Mouse (Mus musculus) intestine, embryonic 15.5 days (tissue): ENCODE measurements around the gene Fmo2. TPM values are rescaled to one million over a fixed set of nuclear protein-coding genes. Genes with fewer than 3 reads are reported as not detected.
A peak's percentile ranks its signal among the peaks of the same experiment; 100 is the strongest.

Experiments used
- ATAC-seq: fragments of 200-750 bp; cut with Nextera tagmentation; 2 replicates; pipeline ENCODE4 v1.8.0; 2017; ENCODE audit warnings: moderate TSS enrichment, moderate library complexity
- H3K27ac ChIP-seq: fragments of 300-500 bp; sonication (generic); 2 replicates; pipeline ENCODE4 v1.5.1; 2015; ENCODE audit warnings: mild to moderate bottlenecking, inconsistent platforms
- H3K27me3 ChIP-seq: fragments of 300-500 bp; sonication (generic); replicated peaks from 2 replicates; pipeline ENCODE4 v1.6.1; 2015; ENCODE audit warnings: inconsistent platforms
- H3K36me3 ChIP-seq: fragments of 300-500 bp; sonication (generic); 2 replicates; pipeline ENCODE4 v1.6.1; 2015; ENCODE audit warnings: inconsistent platforms
- H3K4me1 ChIP-seq: fragments of 300-500 bp; sonication (generic); replicated peaks from 2 replicates; pipeline ENCODE4 v1.6.1; 2015; ENCODE audit warnings: inconsistent platforms
- H3K4me2 ChIP-seq: fragments of 300-500 bp; sonication (generic); replicated peaks from 2 replicates; pipeline ENCODE4 v1.6.1; 2015; ENCODE audit warnings: mild to moderate bottlenecking, inconsistent platforms
- H3K4me3 ChIP-seq: fragments of 300-500 bp; sonication (generic); replicated peaks from 2 replicates; pipeline ENCODE4 v1.5.1; 2015; ENCODE audit warnings: inconsistent platforms
- H3K9ac ChIP-seq: fragments of 300-500 bp; sonication (generic); 2 replicates; pipeline ENCODE4 v1.6.1; 2015; ENCODE audit warnings: inconsistent platforms
- H3K9me3 ChIP-seq: fragments of 300-500 bp; sonication (generic); 2 replicates; pipeline ENCODE4 v1.6.1; 2016; ENCODE audit warnings: inconsistent platforms
- WGBS: fragments of 180-500 bp; shearing (Covaris S2); methylation state at CpG from one replicate; pipeline ENCODE4 v1.1.7; 2015; 5-methylcytosine and 5-hydroxymethylcytosine counted together
- polyA plus RNA-seq: library from polyadenylated mRNA; unstranded; fragments of >200 nt; fragmentation: Nextera tagmentation; extraction: Ambion mirVana; gene quantifications from 2 replicates; pipeline ENCODE4 v1.2.1, GENCODE M21; 2015

Fmo2 gene
- polyA plus RNA-seq, 1 experiment from 2014 or later, result 2.9 TPM

DNA sequence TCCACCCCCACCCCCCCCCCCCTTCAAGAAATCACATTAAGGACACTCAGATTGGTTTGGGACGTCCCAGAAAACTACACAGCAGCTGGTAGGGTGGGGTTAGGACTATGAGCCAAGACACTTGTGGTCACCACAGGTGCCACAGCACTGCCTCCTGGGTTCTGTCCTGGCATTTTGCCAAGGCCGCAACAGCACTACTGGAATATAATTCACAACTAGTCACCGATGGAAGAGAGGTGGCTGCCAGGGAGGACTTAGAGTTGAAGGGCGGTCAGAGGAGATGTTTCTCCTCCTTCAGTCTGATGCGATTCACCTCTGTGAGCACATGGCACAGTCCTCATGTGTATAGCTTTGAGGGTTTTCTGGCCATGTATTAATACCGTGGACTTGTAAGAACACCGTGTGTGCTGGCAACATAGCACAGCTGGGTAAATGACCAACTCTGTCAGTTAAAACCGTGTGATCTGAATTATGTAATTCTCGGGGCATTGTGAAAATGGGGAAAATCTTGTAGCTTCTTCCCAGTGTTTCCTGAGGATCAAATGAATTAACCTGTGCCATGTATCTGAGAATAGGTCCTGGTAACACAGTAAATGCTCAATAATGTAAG is 38.4 kb downstream of the Fmo2 start:
- 62% methylated on average over 9 of the region's 9 CpGs for WGBS
- Histone ChIP-seq H3K4me1 (peaks cover 8% of the 10 kb centered on the region), H3K4me3 (no peak overlapping the region), H3K4me2 (no peak overlapping the region), H3K9me3 (no peaks in the 10 kb centered on the region), H3K9ac (no peak overlapping the region), H3K36me3 (no peaks in the 10 kb centered on the region), H3K27me3 (no peaks in the 10 kb centered on the region), H3K27ac (no peak overlapping the region)
- ATAC-seq, result peak; percentile 59

DNA sequence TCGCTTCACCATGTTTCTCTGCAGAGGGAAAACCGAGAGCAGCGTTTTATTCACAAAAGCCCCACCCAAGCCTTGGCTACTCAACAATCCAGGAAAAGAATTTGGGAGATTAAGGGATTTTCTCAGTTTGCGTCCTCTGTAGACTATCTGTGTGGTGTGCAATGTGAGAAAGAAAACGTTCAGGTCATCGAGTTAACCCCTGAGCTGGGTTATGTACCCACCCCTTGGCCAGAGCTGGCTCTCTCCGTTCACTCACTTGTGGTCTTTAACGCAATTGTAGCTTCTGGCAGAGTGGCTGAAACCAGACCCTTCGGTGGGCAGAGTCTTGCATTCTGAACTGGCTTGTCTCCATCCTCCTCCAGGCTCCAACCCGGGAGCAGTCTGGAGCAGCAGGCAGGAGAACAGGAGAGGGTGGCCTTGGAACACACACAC is 39.0 kb downstream of the Fmo2 start:
- H3K9me3 ChIP-seq, result no peaks in the 10 kb centered on the region
- H3K4me1 ChIP-seq, result peaks cover 8% of the 10 kb centered on the region
- WGBS, result 45% methylated on average over 10 of the region's 10 CpGs
- H3K27me3 ChIP-seq, result no peaks in the 10 kb centered on the region
- H3K27ac ChIP-seq, result no peak overlapping the region
- no peak overlapping the region for H3K9ac ChIP-seq
- peak; percentile 52 for ATAC-seq
- 0 out of 2 replicates have a peak overlapping the region, but pooled peaks have one; percentile 22 for H3K4me2 ChIP-seq
- H3K36me3 ChIP-seq, result no peaks in the 10 kb centered on the region
- H3K4me3 ChIP-seq, result no peak overlapping the region

DNA sequence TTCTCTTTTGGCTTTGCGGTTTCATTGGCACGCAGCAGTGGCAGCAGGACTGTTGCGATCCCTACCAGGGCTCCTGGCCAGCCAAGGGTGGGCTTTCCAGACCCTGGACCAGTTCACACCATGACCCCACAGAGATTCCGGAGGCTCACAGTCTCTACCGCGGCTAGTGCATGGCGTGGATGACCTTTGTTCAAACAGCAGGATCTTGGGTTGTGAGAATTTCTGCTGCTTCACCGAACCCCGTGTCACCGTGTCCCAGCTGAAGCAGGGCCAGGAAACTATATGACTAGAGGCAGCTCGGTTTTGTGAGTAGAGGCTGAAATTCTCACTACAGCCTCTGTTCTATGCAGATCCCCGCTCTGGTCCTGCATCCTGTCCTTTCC is 39.8 kb downstream of the Fmo2 start:
- no peak for ATAC-seq

GRCm38 (mm10) chr1:162857766-162858747 is 40.5 kb downstream of the Fmo2 start:
- no peak for ATAC-seq
- Histone ChIP-seq H3K9ac (no peak overlapping the region), H3K36me3 (no peaks in the 10 kb centered on the region), H3K27me3 (no peaks in the 10 kb centered on the region), H3K4me2 (peak overlapping the region; percentile 35), H3K27ac (no peak overlapping the region), H3K4me3 (no peak overlapping the region), H3K9me3 (no peaks in the 10 kb centered on the region), H3K4me1 (peaks cover 8% of the 10 kb centered on the region)
- 62% methylated on average over 17 of the region's 18 CpGs for WGBS

More for the DNA sequence above, 39.8 kb downstream of the Fmo2 start:
- Histone ChIP-seq H3K27ac (no peak overlapping the region), H3K4me2 (peak overlapping the region; percentile 35), H3K9me3 (no peaks in the 10 kb centered on the region), H3K36me3 (no peaks in the 10 kb centered on the region), H3K9ac (no peak overlapping the region), H3K4me1 (peaks cover 8% of the 10 kb centered on the region), H3K4me3 (no peak overlapping the region), H3K27me3 (no peaks in the 10 kb centered on the region)
- WGBS, result 66% methylated on average over 12 of the region's 12 CpGs

- H3K36me3 ChIP-seq, result no peaks in the 10 kb centered on the region
- no peaks in the 10 kb centered on the region for H3K4me1 ChIP-seq
- no peak overlapping the region for H3K4me2 ChIP-seq
- no peak overlapping the region for H3K27ac ChIP-seq
- H3K27me3 ChIP-seq, result no peaks in the 10 kb centered on the region
- peak; percentile 88 for ATAC-seq
- H3K9me3 ChIP-seq, result no peaks in the 10 kb centered on the region
- H3K9ac ChIP-seq, result no peak overlapping the region
- H3K4me3 ChIP-seq, result no peak overlapping the region
- WGBS, result 46% methylated on average over 3 of the region's 3 CpGs
These were observed 44.6 kb downstream of the Fmo2 start for GRCm38 (mm10) chr1:162853812-162854482.

DNA sequence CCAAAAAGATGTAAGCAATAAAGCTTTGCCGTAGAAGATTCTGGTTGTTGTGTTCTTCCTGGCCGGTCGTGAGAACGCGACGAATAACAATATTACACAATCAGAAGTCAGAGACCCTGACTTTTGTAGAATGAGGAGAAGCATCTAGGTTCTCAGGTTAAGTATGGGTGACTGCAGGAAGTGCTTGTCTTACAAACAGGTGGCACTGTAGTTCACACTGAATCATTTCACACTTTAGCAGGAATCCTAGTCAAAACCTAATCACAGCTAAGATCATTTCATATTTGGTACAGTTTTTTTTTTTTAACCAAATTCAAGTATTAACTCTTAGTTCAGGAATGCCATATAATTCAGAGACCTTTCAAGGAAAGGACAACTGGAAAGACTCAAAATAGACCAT is 51.0 kb downstream of the Fmo2 start:
- no peak overlapping the region for H3K9ac ChIP-seq
- H3K4me2 ChIP-seq, result no peak overlapping the region
- no peak for ATAC-seq
- no peaks in the 10 kb centered on the region for H3K9me3 ChIP-seq
- H3K4me3 ChIP-seq, result no peak overlapping the region
- H3K36me3 ChIP-seq, result no peaks in the 10 kb centered on the region
- no peak overlapping the region for H3K27ac ChIP-seq
- no peaks in the 10 kb centered on the region for H3K27me3 ChIP-seq
- no peaks in the 10 kb centered on the region for H3K4me1 ChIP-seq
- WGBS, result 97% methylated on average over 6 of the region's 6 CpGs

- 92% methylated on average over 9 of the region's 9 CpGs for WGBS
These were observed 58.3 kb downstream of the Fmo2 start for GRCm38 (mm10) chr1:162840211-162840610.

GRCm38 (mm10) chr1:162838976-162839375 is 59.5 kb downstream of the Fmo2 start:
- no peaks in the 10 kb centered on the region for H3K9me3 ChIP-seq
- H3K4me1 ChIP-seq, result no peaks in the 10 kb centered on the region
- no peaks in the 10 kb centered on the region for H3K36me3 ChIP-seq
- no peak for ATAC-seq
- H3K4me2 ChIP-seq, result no peak overlapping the region
- no peaks in the 10 kb centered on the region for H3K27me3 ChIP-seq
- H3K4me3 ChIP-seq, result no peak overlapping the region
- no peak overlapping the region for H3K9ac ChIP-seq
- no peak overlapping the region for H3K27ac ChIP-seq
- 88% methylated on average over 6 of the region's 6 CpGs for WGBS

More at GRCm38 (mm10) chr1:162840211-162840610, 58.3 kb downstream of the Fmo2 start:
- no peaks in the 10 kb centered on the region for H3K4me1 ChIP-seq
- H3K27me3 ChIP-seq, result no peaks in the 10 kb centered on the region
- H3K9me3 ChIP-seq, result no peaks in the 10 kb centered on the region
- no peaks in the 10 kb centered on the region for H3K36me3 ChIP-seq
- no peak for ATAC-seq
- H3K27ac ChIP-seq, result no peak overlapping the region
- H3K9ac ChIP-seq, result no peak overlapping the region
- no peak overlapping the region for H3K4me3 ChIP-seq
- H3K4me2 ChIP-seq, result no peak overlapping the region

DNA sequence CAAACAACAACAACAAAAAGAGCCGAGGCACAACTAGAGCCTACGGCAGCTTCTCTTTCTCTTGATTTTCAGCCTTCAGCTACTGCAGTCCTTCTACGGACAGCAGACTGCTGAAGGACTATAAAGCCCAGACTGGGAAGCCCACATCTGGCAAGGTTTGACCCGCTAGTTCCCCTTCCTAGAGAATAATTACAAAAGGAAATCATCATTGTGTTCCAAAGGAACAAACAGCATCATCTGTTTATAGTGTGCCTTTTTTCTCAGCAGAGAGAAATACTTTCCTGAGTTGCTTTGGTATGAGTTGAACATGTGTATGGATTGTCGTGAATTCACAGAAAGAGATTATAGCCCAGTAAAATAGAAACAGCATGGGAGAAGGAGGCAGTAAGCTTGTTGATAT is 64.2 kb downstream of the Fmo2 start:
- Histone ChIP-seq H3K9me3 (no peaks in the 10 kb centered on the region), H3K4me3 (no peak overlapping the region), H3K27ac (no peak overlapping the region), H3K4me2 (no peak overlapping the region), H3K27me3 (no peaks in the 10 kb centered on the region), H3K9ac (no peak overlapping the region), H3K4me1 (no peaks in the 10 kb centered on the region), H3K36me3 (no peaks in the 10 kb centered on the region)
- no peak for ATAC-seq
- 76% methylated on average over 5 of the region's 5 CpGs for WGBS

DNA sequence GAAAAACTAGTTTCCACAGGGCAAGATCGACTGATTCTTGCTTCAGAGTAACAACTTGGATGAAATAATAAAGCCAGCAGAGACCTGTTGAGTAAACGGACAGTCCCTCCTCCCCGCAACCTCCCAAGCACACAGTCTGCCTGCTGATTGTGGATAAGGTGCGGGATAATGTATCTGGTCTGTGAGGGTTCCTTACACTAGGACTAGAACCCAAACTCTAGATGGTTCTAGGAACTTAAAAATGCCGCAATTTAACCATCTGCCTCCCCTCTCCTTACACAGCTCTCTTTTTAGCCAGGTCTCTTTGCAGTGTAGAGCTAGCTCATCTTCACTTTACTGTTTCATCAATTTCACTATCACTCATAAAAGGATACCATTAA is 66.0 kb downstream of the Fmo2 start:
- H3K9ac ChIP-seq, result no peak overlapping the region
- WGBS, result 53% methylated on average over 5 of the region's 5 CpGs
- no peaks in the 10 kb centered on the region for H3K36me3 ChIP-seq
- no peak overlapping the region for H3K4me3 ChIP-seq
- no peak overlapping the region for H3K4me2 ChIP-seq
- ATAC-seq, result peak; percentile 49
- no peaks in the 10 kb centered on the region for H3K27me3 ChIP-seq
- H3K27ac ChIP-seq, result no peak overlapping the region
- H3K4me1 ChIP-seq, result no peaks in the 10 kb centered on the region
- H3K9me3 ChIP-seq, result no peaks in the 10 kb centered on the region

DNA sequence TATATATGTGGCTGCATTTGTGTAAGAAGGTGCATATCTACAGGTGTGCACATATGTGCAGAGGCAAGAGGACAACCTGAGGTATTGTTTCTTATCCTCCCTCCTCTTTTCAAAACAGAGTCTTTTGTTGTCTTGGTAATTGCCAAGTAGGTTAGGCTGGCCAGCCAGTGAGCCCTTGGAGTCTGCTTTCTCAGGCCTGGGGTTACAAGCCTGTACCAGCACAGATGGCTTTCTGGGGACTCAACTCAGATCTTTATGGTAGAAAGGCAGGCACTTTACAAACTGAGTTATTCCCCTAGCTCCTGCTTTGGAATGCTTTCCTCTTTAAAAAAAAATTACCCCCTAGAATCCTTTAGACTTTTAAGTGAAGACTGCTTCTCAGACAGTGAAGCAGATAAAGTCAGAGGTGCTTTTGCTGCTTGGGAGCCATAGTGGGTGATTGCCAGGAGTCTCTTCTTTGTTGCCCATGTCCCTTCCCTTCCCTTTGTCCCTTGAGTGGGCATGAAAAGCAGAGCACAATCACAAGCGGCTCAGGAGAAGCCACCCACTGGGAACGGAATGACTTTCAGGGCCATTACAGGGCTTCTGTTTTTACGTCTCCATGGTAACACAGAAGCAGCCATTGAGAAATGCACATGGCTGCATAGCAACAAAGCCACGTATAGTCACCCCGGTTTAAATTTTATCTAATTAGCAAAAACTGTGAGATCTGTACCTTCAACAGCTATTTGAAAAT is 66.5 kb downstream of the Fmo2 start:
- peak; percentile 81 for ATAC-seq

More for the DNA sequence above, 66.5 kb downstream of the Fmo2 start:
- H3K4me1 ChIP-seq, result no peaks in the 10 kb centered on the region
- no peak overlapping the region for H3K4me2 ChIP-seq
- no peaks in the 10 kb centered on the region for H3K9me3 ChIP-seq
- no peaks in the 10 kb centered on the region for H3K27me3 ChIP-seq
- no peaks in the 10 kb centered on the region for H3K36me3 ChIP-seq
- H3K9ac ChIP-seq, result no peak overlapping the region
- no peak overlapping the region for H3K27ac ChIP-seq
- WGBS, result 11% methylated on average over 5 of the region's 5 CpGs
- H3K4me3 ChIP-seq, result no peak overlapping the region
